Mouse (Mus musculus) R1 (cell line): ENCODE measurements around the gene C1qtnf12.

Experiments
- DNase-seq: peaks from one replicate; pipeline ENCODE4 v3.0.0-alpha.2; 2018; ENCODE audit warnings: low read depth, low spot score

Gene C1qtnf12

DNA sequence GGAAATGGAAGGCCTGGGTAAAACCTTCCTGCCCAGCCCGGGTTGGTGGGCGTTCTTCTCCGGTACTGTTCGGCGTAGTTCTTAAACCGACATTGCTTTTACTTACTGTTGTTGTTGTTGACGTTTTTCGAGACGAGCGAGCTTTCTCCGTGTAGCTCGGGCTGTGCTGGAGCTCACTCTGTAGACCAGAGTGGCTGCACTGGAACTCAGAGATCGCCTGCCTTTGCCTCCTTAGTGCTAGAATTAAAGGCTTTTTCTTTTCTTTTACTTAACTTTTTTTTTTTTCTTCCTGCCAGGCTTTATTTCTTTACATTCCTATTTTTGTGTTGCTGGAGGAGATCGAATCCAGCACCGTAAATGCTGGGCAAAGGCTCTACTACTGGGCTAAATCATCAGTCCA lies 31.5 kb downstream of the C1qtnf12 start:
- DNase-seq: no peak

DNA sequence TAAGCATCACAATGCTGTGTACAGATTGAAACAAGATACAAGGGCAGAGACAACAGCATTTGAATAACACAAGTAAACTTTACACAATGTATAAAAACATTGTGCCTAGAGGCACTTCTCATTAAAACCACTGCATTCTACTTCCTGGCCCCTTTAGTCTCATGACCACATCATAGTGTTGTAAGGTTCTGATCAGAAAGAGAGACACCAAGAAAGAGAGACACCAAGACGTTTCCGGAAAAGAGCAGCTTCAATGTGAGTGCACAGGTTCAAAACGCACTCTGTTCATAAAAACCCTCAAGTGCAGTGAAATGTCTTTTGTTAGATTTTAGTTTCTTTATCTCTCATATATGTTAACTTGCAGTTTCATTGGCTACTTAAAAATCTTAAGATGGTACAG lies 42.0 kb downstream of the C1qtnf12 start:
- DNase-seq: no peak

- no peak for DNase-seq
Measured at GRCm38 (mm10) chr4:156008369-156008768, 46.3 kb downstream of the C1qtnf12 start.

GRCm38 (mm10) chr4:156013637-156014036 lies 51.5 kb downstream of the C1qtnf12 start, which contains the start of gene Tnfrsf4:
Gene Tnfrsf4 (plus strand): TSS chr4:156013843.
- peak; percentile 40 for DNase-seq

GRCm38 (mm10) chr4:156014436-156014835 lies 52.3 kb downstream of the C1qtnf12 start:
- DNase-seq: no peak
